Mouse (Mus musculus) embryonic facial prominence, embryonic 11.5 days (tissue): ENCODE results near the gene Ifrd2. TPM values are rescaled to one million over a fixed set of nuclear protein-coding genes. Genes with fewer than 3 reads are reported as not detected.

Experiments used
- ATAC-seq: fragments of 200-750 bp; cut with Nextera tagmentation; replicated peaks from 2 replicates; pipeline ENCODE4 v1.8.0; 2017; ENCODE audit warnings: low read depth; ENCODE audit not compliant: insufficient number of reproducible peaks, low FRiP score, low TSS enrichment
- DNase-seq: peaks from one replicate; pipeline ENCODE4 v3.0.0-alpha.2; 2015; ENCODE audit warnings: low spot score
- H3K27ac ChIP-seq: fragments of 300-500 bp; sonication (generic); replicated peaks from 2 replicates; pipeline ENCODE4 v1.5.1; 2014; ENCODE audit warnings: mild to moderate bottlenecking, low read depth, low read length, control low read depth
- H3K27me3 ChIP-seq: fragments of 300-500 bp; sonication (generic); 2 replicates; pipeline ENCODE4 v1.6.1; 2014; ENCODE audit warnings: mild to moderate bottlenecking, low read length, moderate library complexity, mixed read lengths; ENCODE audit not compliant: control insufficient read depth, insufficient read depth
- H3K36me3 ChIP-seq: fragments of 300-500 bp; sonication (generic); replicated peaks from 2 replicates; pipeline ENCODE4 v1.6.1; 2014; ENCODE audit warnings: low read depth, mild to moderate bottlenecking, low read length, moderate library complexity, mixed read lengths; ENCODE audit not compliant: control insufficient read depth, insufficient read depth
- H3K4me1 ChIP-seq: fragments of 300-500 bp; sonication (generic); 2 replicates; pipeline ENCODE4 v1.6.1; 2014; ENCODE audit warnings: low read length, mixed read lengths; ENCODE audit not compliant: control insufficient read depth, insufficient read depth
- H3K4me2 ChIP-seq: fragments of 300-500 bp; sonication (generic); 2 replicates; pipeline ENCODE4 v1.6.1; 2014; ENCODE audit warnings: low read depth, mild to moderate bottlenecking, control low read depth, low read length, moderate library complexity
- H3K4me3 ChIP-seq: fragments of 300-500 bp; sonication (generic); 2 replicates; pipeline ENCODE4 v1.5.1; 2014; ENCODE audit warnings: low read depth, low read length, control low read depth
- H3K9ac ChIP-seq: fragments of 300-500 bp; sonication (generic); replicated peaks from 2 replicates; pipeline ENCODE4 v1.6.1; 2014; ENCODE audit warnings: mild to moderate bottlenecking, control low read depth, low read length
- H3K9me3 ChIP-seq: fragments of 300-500 bp; sonication (generic); replicated peaks from 2 replicates; pipeline ENCODE4 v1.6.1; 2016; ENCODE audit warnings: mild to moderate bottlenecking, low read length, inconsistent platforms, mixed read lengths; ENCODE audit not compliant: control insufficient read depth
- WGBS: fragments of 180-500 bp; shearing (Covaris S2); extraction: QIAGEN DNeasy Blood & Tissue Kit; methylation state at CpG from one replicate; pipeline ENCODE4 v1.1.7; 2014; 5-methylcytosine and 5-hydroxymethylcytosine counted together
- polyA plus RNA-seq: library from polyadenylated mRNA; unstranded; fragments of >200 nt; fragmentation: Nextera tagmentation; extraction: Ambion mirVana; gene quantifications from 2 replicates; pipeline ENCODE4 v1.2.1, GENCODE M21; 2014

Ifrd2 gene
- polyA plus RNA-seq, 1 experiment from 2014 or later, result 42.3 TPM

DNA sequence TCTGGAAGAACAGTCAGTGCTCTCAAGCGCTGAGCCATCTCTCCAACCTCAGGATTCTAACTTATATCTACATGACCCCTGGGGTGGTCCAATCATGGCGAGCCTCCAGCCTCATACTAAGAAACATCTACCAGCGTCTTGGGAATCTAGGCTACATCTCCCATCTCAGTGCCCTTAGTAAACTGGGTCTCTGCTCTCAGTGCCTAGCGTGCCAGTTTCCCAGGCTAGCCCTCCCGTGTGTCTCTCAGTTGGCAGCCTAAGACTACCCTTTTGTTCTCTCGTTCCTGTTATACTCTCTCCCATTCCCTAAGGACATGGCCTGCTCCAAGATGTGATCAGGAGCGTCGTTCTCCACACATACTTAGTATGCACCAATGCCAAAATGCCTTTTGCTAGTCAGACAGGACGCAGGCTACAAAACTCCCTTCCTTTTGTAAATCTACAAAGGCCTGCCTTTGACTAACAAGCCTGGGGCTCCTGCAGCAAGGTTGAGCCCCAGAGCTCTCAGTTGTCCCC, 43.9 kb downstream of the Ifrd2 start:
- ATAC-seq (no peak), DNase-seq (no peak)
- H3K4me3 ChIP-seq, result no peak overlapping the region
- H3K27ac ChIP-seq, result 0 out of 2 replicates have a peak overlapping the region, but pooled peaks have one; percentile 95
- no peaks in the 10 kb centered on the region for H3K36me3 ChIP-seq
- no peak overlapping the region; the same call in 1 of the 2 replicates for H3K4me2 ChIP-seq
- H3K27me3 ChIP-seq, result no peaks in the 10 kb centered on the region
- no peaks in the 10 kb centered on the region for H3K9me3 ChIP-seq
- no peak overlapping the region; the same call in 1 of the 2 replicates for H3K9ac ChIP-seq
- 51% methylated on average over 9 of the region's 9 CpGs for WGBS
- peaks cover 41% of the 10 kb centered on the region for H3K4me1 ChIP-seq

- no peaks in the 10 kb centered on the region for H3K27me3 ChIP-seq
- no peak overlapping the region for H3K4me2 ChIP-seq
- no peaks in the 10 kb centered on the region for H3K36me3 ChIP-seq
- no peaks in the 10 kb centered on the region for H3K9me3 ChIP-seq
- H3K4me1 ChIP-seq, result peaks cover 37% of the 10 kb centered on the region
- DNase-seq (no peak), ATAC-seq (no peak)
- no peak overlapping the region; the same call in 1 of the 2 replicates for H3K9ac ChIP-seq
- 0 out of 2 replicates have a peak overlapping the region, but pooled peaks have one; percentile 16 for H3K27ac ChIP-seq
- H3K4me3 ChIP-seq, result no peak overlapping the region
- WGBS, result 79% methylated on average over 8 of the region's 8 CpGs
These were observed 44.4 kb downstream of the Ifrd2 start for GRCm38 (mm10) chr9:107631861-107632260.

DNA sequence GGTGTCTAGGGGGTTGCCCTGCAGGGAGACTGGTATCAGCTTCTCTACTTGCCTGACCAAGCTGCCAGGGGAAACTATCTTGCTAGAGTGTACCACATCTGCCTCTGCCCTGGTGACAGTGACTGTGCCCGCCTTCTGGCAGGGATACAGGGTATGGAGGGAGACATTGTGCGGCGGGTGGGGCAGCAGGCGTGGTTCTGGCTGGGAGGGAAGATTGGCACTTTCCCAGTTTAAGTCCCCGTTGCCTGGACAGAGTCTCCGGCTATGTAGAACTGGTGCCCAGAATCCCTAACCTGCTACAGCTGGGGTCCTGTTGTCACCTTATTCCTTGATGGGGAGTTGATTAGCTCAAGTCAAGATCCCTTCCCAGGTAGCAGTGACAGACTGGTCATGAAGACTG, 45.0 kb downstream of the Ifrd2 start:
- Histone ChIP-seq H3K4me3 (peak overlapping the region; percentile 89), H3K27me3 (no peaks in the 10 kb centered on the region), H3K4me2 (peak overlapping the region; percentile 97), H3K4me1 (peaks cover 39% of the 10 kb centered on the region), H3K27ac (no peak overlapping the region), H3K36me3 (no peaks in the 10 kb centered on the region), H3K9ac (peak overlapping the region; percentile 90), H3K9me3 (no peaks in the 10 kb centered on the region)
- ATAC-seq (no peak), DNase-seq (no peak)
- WGBS, result 77% methylated on average over 6 of the region's 6 CpGs

- no peaks in the 10 kb centered on the region for H3K27me3 ChIP-seq
- H3K4me1 ChIP-seq, result peaks cover 33% of the 10 kb centered on the region
- peak overlapping the region; percentile 87 for H3K27ac ChIP-seq
- DNase-seq (peak; percentile 76), ATAC-seq (no peak)
- WGBS, result 3% methylated on average over 32 of the region's 33 CpGs
- H3K36me3 ChIP-seq, result no peaks in the 10 kb centered on the region
- no peaks in the 10 kb centered on the region for H3K9me3 ChIP-seq
- H3K4me2 ChIP-seq, result peak overlapping the region; percentile 97
- peak overlapping the region; percentile 90 for H3K9ac ChIP-seq
- peak overlapping the region; percentile 89 for H3K4me3 ChIP-seq
These were observed 45.7 kb downstream of the Ifrd2 start for GRCm38 (mm10) chr9:107633091-107633660.

- no peak for DNase-seq
- H3K4me2 ChIP-seq, result peak overlapping the region; percentile 97
- peak overlapping the region; percentile 89 for H3K4me3 ChIP-seq
- peak overlapping the region; percentile 87 for H3K27ac ChIP-seq
- no peaks in the 10 kb centered on the region for H3K36me3 ChIP-seq
- H3K9ac ChIP-seq, result peak overlapping the region; percentile 90
- H3K27me3 ChIP-seq, result no peaks in the 10 kb centered on the region
- no peaks in the 10 kb centered on the region for H3K9me3 ChIP-seq
- ATAC-seq, result no peak
- peaks cover 31% of the 10 kb centered on the region for H3K4me1 ChIP-seq
- 1% methylated on average over 15 of the region's 15 CpGs for WGBS
These were observed 46.4 kb downstream of the Ifrd2 start for GRCm38 (mm10) chr9:107633661-107634405.

DNA sequence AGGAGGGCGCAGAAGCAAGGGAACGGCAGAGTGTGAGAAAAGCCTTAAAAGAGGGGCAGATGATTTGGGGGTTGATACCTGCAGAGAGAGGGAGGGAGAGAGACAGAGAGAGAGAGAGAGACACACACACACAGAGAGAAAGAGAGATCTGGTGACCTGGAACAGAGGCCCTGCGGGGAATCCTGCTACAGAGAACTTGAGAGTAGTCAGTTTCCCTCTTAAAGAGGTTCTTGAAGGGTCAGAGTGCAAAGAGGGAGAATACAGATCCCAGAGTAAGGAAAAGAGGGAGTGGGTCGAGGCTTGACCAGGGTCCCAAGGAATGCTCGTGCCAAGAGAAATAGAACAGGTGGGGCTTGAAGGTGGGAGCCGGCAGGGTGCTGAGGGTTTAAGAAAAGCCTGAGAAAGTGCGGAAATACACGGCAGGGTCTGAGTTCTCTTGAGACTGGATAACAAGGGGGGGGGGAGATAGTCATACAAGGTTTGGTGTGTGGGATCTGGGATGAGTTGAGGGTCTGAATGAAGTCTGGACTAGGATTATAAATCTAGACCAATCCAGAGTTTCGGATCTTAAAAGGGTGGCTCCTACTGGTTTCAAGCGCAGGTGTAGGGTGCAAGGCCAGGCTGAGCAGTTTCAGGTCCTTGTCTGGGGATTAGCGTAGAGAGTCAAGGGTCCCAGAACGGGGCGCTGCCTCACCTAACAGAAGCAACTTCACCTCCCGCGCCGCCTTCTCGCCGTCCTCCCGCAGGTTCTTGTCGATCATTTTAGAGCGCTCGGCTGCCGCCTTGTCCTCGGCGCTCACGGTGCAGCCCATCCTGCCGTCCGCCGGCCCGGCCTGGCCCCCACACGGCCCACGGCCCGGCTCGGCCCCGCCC, 47.2 kb downstream of the Ifrd2 start:
- Histone ChIP-seq H3K4me3 (peak overlapping the region; percentile 89), H3K9me3 (no peaks in the 10 kb centered on the region), H3K27ac (peak overlapping the region; percentile 87), H3K4me1 (peaks cover 26% of the 10 kb centered on the region), H3K4me2 (peak overlapping the region; percentile 97), H3K27me3 (no peaks in the 10 kb centered on the region), H3K36me3 (no peaks in the 10 kb centered on the region), H3K9ac (peak overlapping the region; percentile 90)
- WGBS, result 1% methylated on average over 34 of the region's 35 CpGs
- 0 out of 2 replicates have a peak, but pooled peaks have one; percentile 4 for ATAC-seq
- no peak for DNase-seq

DNA sequence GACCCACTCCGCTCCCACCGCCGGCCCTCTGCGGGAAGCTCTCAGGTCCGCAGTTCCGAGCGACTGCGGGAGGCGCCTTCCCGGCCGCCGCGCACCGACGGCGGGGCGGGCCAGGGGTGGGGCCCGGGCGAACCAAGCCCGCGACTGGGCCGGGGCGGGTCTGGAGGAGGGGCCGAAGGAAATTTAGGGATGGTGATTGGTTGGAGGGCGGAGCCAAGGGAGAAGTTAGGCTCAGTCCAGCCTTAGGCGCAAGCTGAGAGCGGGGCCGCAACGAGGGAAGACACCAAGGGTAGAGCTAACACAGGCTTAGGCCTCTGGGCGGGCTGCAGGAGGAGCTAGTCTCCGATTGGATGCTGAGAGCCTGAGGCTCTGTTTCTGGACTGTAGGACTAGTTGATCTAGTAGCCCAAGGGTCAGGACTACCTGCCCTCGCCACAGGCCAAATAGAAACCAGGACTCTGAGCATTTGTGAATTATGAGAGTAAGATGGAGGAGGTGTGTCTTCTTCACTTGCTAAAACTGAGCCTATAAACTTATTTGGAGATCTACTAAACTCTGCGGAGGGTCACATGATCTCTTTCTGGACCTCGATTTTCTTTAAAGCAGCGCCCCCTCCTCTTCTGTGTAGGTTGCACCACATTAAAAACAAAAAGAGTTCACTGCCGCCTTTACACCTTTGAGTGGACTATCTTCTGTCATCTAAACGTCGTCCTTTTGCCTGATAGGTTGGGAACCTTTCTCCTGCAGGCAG, 48.0 kb downstream of the Ifrd2 start, which contains the start of gene Gnai2:
Gene Gnai2, minus strand, starts transcription at position 89 of the 750 bp plus-strand sequence.
- peak; percentile 98 for DNase-seq
- peak within 1 kb of the TSS; percentile 90 for H3K9ac ChIP-seq
- peak within 1 kb of the TSS; percentile 87 for H3K27ac ChIP-seq
- WGBS, result 3% methylated on average over 36 of the region's 38 CpGs
- no peaks in the 10 kb centered on the region for H3K9me3 ChIP-seq
- H3K4me1 ChIP-seq, result peaks cover 18% of the 10 kb centered on the region
- peak; percentile 94 for ATAC-seq
- no peaks in the 10 kb centered on the region for H3K27me3 ChIP-seq
- peak within 1 kb of the TSS; percentile 89 for H3K4me3 ChIP-seq
- no peaks in the 10 kb centered on the region for H3K36me3 ChIP-seq
- H3K4me2 ChIP-seq, result peak within 1 kb of the TSS; percentile 97
